Mouse (Mus musculus) bone marrow, adult 2 months (tissue): ENCODE data around the gene Fbln5.

Experiments
- CTCF ChIP-seq: fragments of 200-500 bp; IDR thresholded peaks from 2 replicates; pipeline ENCODE4 v1.5.1; 2011; ENCODE audit warnings: low read length, control low read depth; ENCODE audit not compliant: control insufficient read depth, insufficient read depth
- POLR2A ChIP-seq: fragments of 200-500 bp; IDR thresholded peaks from 2 replicates; pipeline ENCODE4 v1.6.1; 2011; ENCODE audit warnings: low read depth, mild to moderate bottlenecking, control low read depth, low read length, borderline replicate concordance; ENCODE audit not compliant: control insufficient read depth

GRCm38 (mm10) chr12:101851846-101852564 is 33.1 kb upstream of the Fbln5 start:
- TF ChIP-seq CTCF (no peak), POLR2A (no peak)
